ENCODE assay signal across 8 mouse cellular contexts in the genomic region with DNA sequence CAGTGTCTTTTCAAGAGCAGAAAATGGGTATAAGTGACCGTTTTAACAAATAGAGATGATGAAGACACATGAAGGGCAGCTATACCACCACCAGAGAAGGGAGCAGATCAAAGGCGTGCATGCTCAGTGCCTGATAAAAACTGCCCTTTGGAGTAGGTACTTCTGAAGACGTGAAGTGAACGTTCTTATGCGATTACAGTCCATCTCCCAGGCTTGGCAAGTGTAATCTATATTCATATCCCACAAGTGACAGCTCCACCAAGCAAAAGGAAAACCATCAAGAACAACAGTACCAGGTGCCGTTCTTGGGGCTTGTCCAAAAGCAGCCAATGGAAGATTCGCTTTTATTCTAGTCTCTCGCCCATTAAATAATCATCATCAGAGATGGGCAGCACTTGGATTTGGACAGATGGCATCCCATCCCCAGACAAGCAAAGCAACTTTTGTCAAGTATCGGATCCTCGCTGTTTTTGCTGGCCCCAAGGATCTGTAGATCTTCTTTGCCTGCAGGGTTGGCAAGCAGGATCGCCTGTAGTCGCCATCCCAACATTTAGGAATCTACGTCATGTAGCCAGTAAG. TPM values are rescaled to one million over a fixed set of nuclear protein-coding genes. Genes with fewer than 3 reads are reported as not detected.
DNase-seq lines count a peak whose midpoint lies in the region; ATAC-seq and TF ChIP-seq lines count a peak whose summit lies in the region.

No protein-coding gene starts in this region.

- no peaks in the 10 kb centered on the region for H3K36me3 ChIP-seq in heart, embryonic 10.5 days
- peaks cover 2% of the 10 kb centered on the region for H3K36me3 ChIP-seq in G1E (replicated peaks)
- H3K36me3 ChIP-seq in forebrain, embryonic 12.5 days (replicated peaks): no peaks in the 10 kb centered on the region
- H3K36me3 ChIP-seq in neural tube, embryonic 15.5 days: no peaks in the 10 kb centered on the region

- no peak for TF ChIP-seq CTCF in G1E (IDR thresholded peaks at IDR 0.05; ENCODE audit: low read depth, low read length)

- no peaks in the 10 kb centered on the region for H3K9me3 ChIP-seq in heart, embryonic 10.5 days
- peaks cover 8% of the 10 kb centered on the region for H3K9me3 ChIP-seq in G1E (replicated peaks)
- H3K9me3 ChIP-seq in forebrain, embryonic 12.5 days: no peaks in the 10 kb centered on the region
- no peaks in the 10 kb centered on the region for H3K9me3 ChIP-seq in neural tube, embryonic 15.5 days (replicated peaks)

- no peaks in the 10 kb centered on the region for H3K27me3 ChIP-seq in heart, embryonic 10.5 days (ENCODE audit: insufficient read depth, poor library complexity, severe bottlenecking)
- H3K27me3 ChIP-seq in G1E (ENCODE audit: insufficient read depth, low read length): peaks cover 9% of the 10 kb centered on the region; the same call in 1 of the 2 replicates
- H3K27me3 ChIP-seq in forebrain, embryonic 12.5 days: peaks cover 15% of the 10 kb centered on the region; the same call in 1 of the 2 replicates
- 0 out of 2 replicates have a peak, but pooled peaks cover 3% of the 10 kb centered on the region for H3K27me3 ChIP-seq in neural tube, embryonic 15.5 days (replicated peaks)

- H3K4me3 ChIP-seq in heart, embryonic 10.5 days: peak overlapping the region; percentile 93
- peak overlapping the region; percentile 42; the same call in 1 of the 2 replicates for H3K4me3 ChIP-seq in G1E (ENCODE audit: low read depth, low read length)
- peak overlapping the region; percentile 90 for H3K4me3 ChIP-seq in forebrain, embryonic 12.5 days (replicated peaks)
- peak overlapping the region; percentile 86 for H3K4me3 ChIP-seq in neural tube, embryonic 15.5 days (replicated peaks)

- ATAC-seq in G1E (ENCODE audit: extremely low read depth, insufficient number of reproducible peaks, low FRiP score, poor library complexity, severe bottlenecking): no peak
- ATAC-seq in forebrain, embryonic 12.5 days (ENCODE audit: low FRiP score): no peak
- ATAC-seq in neural tube, embryonic 15.5 days (ENCODE audit: low FRiP score): no peak
- ATAC-seq in activated CD4-positive, CD25-positive, alpha-beta regulatory T cell, adult 4 months: no peak

- peak overlapping the region; percentile 17; the same call in 1 of the 2 replicates for H3K9ac ChIP-seq in forebrain, embryonic 12.5 days
- H3K9ac ChIP-seq in neural tube, embryonic 15.5 days (replicated peaks): peak overlapping the region; percentile 89

- DNase-seq in heart, embryonic 10.5 days (ENCODE audit: low spot score): no peak
- no peak for DNase-seq in heart, postnatal 25 days (ENCODE audit: low spot score)
- no peak for DNase-seq in G1E (ENCODE audit: low spot score)
- peak; percentile 22 to 40 for DNase-seq in layer of hippocampus, postnatal 36 days
- DNase-seq in gastrocnemius, adult 18-20 months (ENCODE audit: low spot score): no peak

- H3K4me2 ChIP-seq in forebrain, embryonic 12.5 days: peak overlapping the region; percentile 95
- peak overlapping the region; percentile 82 for H3K4me2 ChIP-seq in neural tube, embryonic 15.5 days

- intact Hi-C loops in heart, postnatal 25 days (cut with DNase I): loop anchor here (2.0 to 5.0 kb wide), 2 partner anchors 26 to 302 kb away; no protein-coding TSS in a partner anchor

- peaks cover 28% of the 10 kb centered on the region for H3K4me1 ChIP-seq in heart, embryonic 10.5 days
- H3K4me1 ChIP-seq in G1E (ENCODE audit: insufficient read depth, low read depth, low read length): peaks cover 52% of the 10 kb centered on the region
- H3K4me1 ChIP-seq in forebrain, embryonic 12.5 days: peaks cover 34% of the 10 kb centered on the region
- peaks cover 47% of the 10 kb centered on the region for H3K4me1 ChIP-seq in neural tube, embryonic 15.5 days

- H3K27ac ChIP-seq in heart, embryonic 10.5 days: no peak overlapping the region
- H3K27ac ChIP-seq in forebrain, embryonic 12.5 days: no peak overlapping the region
- H3K27ac ChIP-seq in neural tube, embryonic 15.5 days (replicated peaks): no peak overlapping the region

- WGBS in heart, embryonic 10.5 days: 59% methylated on average over 13 of the region's 13 CpGs
- 66% methylated on average over 13 of the region's 13 CpGs for WGBS in forebrain, embryonic 12.5 days
- WGBS in neural tube, embryonic 15.5 days: 42% methylated on average over 13 of the region's 13 CpGs

RNA-seq across cellular contexts. Expression of gene Rapgef2, which starts 1.1 kb away (rescaled TPM):
- 4.4 and 4.8 TPM in 2 replicates for polyA plus RNA-seq in heart, embryonic 10.5 days (2016; fragmentation: Nextera tagmentation; extraction: Ambion mirVana)
- 10 to 100 TPM; 25.7 to 36.5 TPM for total RNA-seq in heart, postnatal 25 days (2021)
- total RNA-seq in G1E (2014; fragmentation: Nextera tagmentation): 18.7 and 19.7 TPM in 2 replicates
- 21.7 and 22.1 TPM in 2 replicates for total RNA-seq in G1E (2017)
- 2.8 and 2.9 TPM in 2 replicates for polyA plus RNA-seq in G1E (2012)
- 9.1 and 10.2 TPM in 2 replicates for polyA plus RNA-seq in forebrain, embryonic 12.5 days (2016; fragmentation: Nextera tagmentation; extraction: Ambion mirVana)
- 100 to 1,000 TPM; 155 to 161 TPM for total RNA-seq in layer of hippocampus, postnatal 36 days (2021)
- 10.9 and 11.2 TPM in 2 replicates for polyA plus RNA-seq in neural tube, embryonic 15.5 days (2015; fragmentation: Nextera tagmentation; extraction: Ambion mirVana)
- 10 to 100 TPM; 15.8 to 16.7 TPM for total RNA-seq in gastrocnemius, adult 18-20 months (2021)
- polyA plus RNA-seq in activated CD4-positive, CD25-positive, alpha-beta regulatory T cell, adult 4 months (2017; shearing (Covaris generic)): 1 to 10 TPM; 4.3 to 5.8 TPM

RNA-seq across cellular contexts. Expression of gene Gm17359, which starts 51.3 kb away (rescaled TPM):
- not detected in 2 replicates for polyA plus RNA-seq in heart, embryonic 10.5 days (2016; fragmentation: Nextera tagmentation; extraction: Ambion mirVana)
- not detected for total RNA-seq in heart, postnatal 25 days (2021)
- total RNA-seq in G1E (2014; fragmentation: Nextera tagmentation) (not detected in 2 replicates), G1E (2017) (not detected in 2 replicates)
- not detected in 2 replicates for polyA plus RNA-seq in G1E (2012)
- polyA plus RNA-seq in forebrain, embryonic 12.5 days (2016; fragmentation: Nextera tagmentation; extraction: Ambion mirVana): not detected in 2 replicates
- not detected for total RNA-seq in layer of hippocampus, postnatal 36 days (2021)
- polyA plus RNA-seq in neural tube, embryonic 15.5 days (2015; fragmentation: Nextera tagmentation; extraction: Ambion mirVana): not detected in 2 replicates
- not detected for total RNA-seq in gastrocnemius, adult 18-20 months (2021)
- polyA plus RNA-seq in activated CD4-positive, CD25-positive, alpha-beta regulatory T cell, adult 4 months (2017; shearing (Covaris generic)): not detected

Comparison
In these comparisons a context has a peak if more than half of its experiments do, and no peak if none do; other contexts are left out.
1. DNase-seq: peak in layer of hippocampus, postnatal 36 days (2 of 2); none in heart, embryonic 10.5 days (single experiment), heart, postnatal 25 days (single experiment), G1E (single experiment) and gastrocnemius, adult 18-20 months (single experiment).
2. H3K4me3 ChIP-seq: peak in every context shown above with its lines; median percentile 93 in heart, embryonic 10.5 days; 90 in forebrain, embryonic 12.5 days; 86 in neural tube, embryonic 15.5 days; 42 in G1E.